Mouse (Mus musculus) embryonic facial prominence, embryonic 13.5 days (tissue): ENCODE measurements around the gene 1600012H06Rik. TPM values are rescaled to one million over a fixed set of nuclear protein-coding genes. Genes with fewer than 3 reads are reported as not detected.
"Not testable (repeated sequence)": the region's sequence is repeated elsewhere in the genome, so short reads cannot be mapped to it uniquely, and the experiment has no call there.

Source experiments
- ATAC-seq: fragments of 200-750 bp; cut with Nextera tagmentation; 2 replicates; pipeline ENCODE4 v1.8.0; 2017; ENCODE audit warnings: low read depth; ENCODE audit not compliant: insufficient number of reproducible peaks, insufficient read depth, low FRiP score, low TSS enrichment
- H3K27ac ChIP-seq: fragments of 300-500 bp; sonication (generic); 2 replicates; pipeline ENCODE4 v1.5.1; 2015; ENCODE audit warnings: moderate library complexity, mild to moderate bottlenecking, inconsistent platforms
- H3K27me3 ChIP-seq: fragments of 300-500 bp; sonication (generic); 2 replicates; pipeline ENCODE4 v1.6.1; 2015; ENCODE audit warnings: mild to moderate bottlenecking, inconsistent platforms
- H3K36me3 ChIP-seq: fragments of 300-500 bp; sonication (generic); 2 replicates; pipeline ENCODE4 v1.6.1; 2015; ENCODE audit warnings: mild to moderate bottlenecking, inconsistent platforms
- H3K4me1 ChIP-seq: fragments of 300-500 bp; sonication (generic); 2 replicates; pipeline ENCODE4 v1.6.1; 2015; ENCODE audit warnings: inconsistent platforms
- H3K4me2 ChIP-seq: fragments of 300-500 bp; sonication (generic); 2 replicates; pipeline ENCODE4 v1.6.1; 2015; ENCODE audit warnings: moderate library complexity, mild to moderate bottlenecking, inconsistent platforms
- H3K4me3 ChIP-seq: fragments of 300-500 bp; sonication (generic); 2 replicates; pipeline ENCODE4 v1.5.1; 2015; ENCODE audit warnings: mild to moderate bottlenecking, inconsistent platforms
- H3K9ac ChIP-seq: fragments of 300-500 bp; sonication (generic); 2 replicates; pipeline ENCODE4 v1.6.1; 2015; ENCODE audit warnings: mild to moderate bottlenecking, inconsistent platforms
- H3K9me3 ChIP-seq: fragments of 300-500 bp; sonication (generic); 2 replicates; pipeline ENCODE4 v1.6.1; 2016; ENCODE audit warnings: inconsistent platforms
- WGBS: fragments of 180-500 bp; shearing (Covaris S2); methylation state at CpG from one replicate; pipeline ENCODE4 v1.1.7; 2015; ENCODE audit warnings: mixed read lengths; 5-methylcytosine and 5-hydroxymethylcytosine counted together
- polyA plus RNA-seq: library from polyadenylated mRNA; unstranded; fragments of >200 nt; fragmentation: Nextera tagmentation; extraction: Ambion mirVana; gene quantifications from 2 replicates; pipeline ENCODE4 v1.2.1, GENCODE M21; 2015

Gene 1600012H06Rik
- 32.7 and 32.8 TPM in 2 replicates for polyA plus RNA-seq

- H3K36me3 ChIP-seq: peaks cover 19% of the 10 kb centered on the region
- no peaks in the 10 kb centered on the region for H3K27me3 ChIP-seq
- H3K9ac ChIP-seq: peak within 1 kb of the TSS; percentile 85
- peaks cover 19% of the 10 kb centered on the region for H3K4me1 ChIP-seq
- ATAC-seq: peak; percentile 96
- H3K4me3 ChIP-seq: peak within 1 kb of the TSS; percentile 82
- peak within 1 kb of the TSS; percentile 95 for H3K4me2 ChIP-seq
- peak within 1 kb of the TSS; percentile 66 for H3K27ac ChIP-seq
- WGBS: under 1% methylated on average over 54 of the region's 54 CpGs
- H3K9me3 ChIP-seq: no peaks in the 10 kb centered on the region
Measured at GRCm38 (mm10) chr17:14943009-14943728, at the start of gene 1600012H06Rik, which contains the start of gene Wdr27. Gene 1600012H06Rik, plus strand, starts transcription at chr17:14943184. Gene Wdr27, minus strand, starts transcription at chr17:14943158.

GRCm38 (mm10) chr17:14895058-14895457 is 47.9 kb upstream of the 1600012H06Rik start:
- not testable (repeated sequence) for H3K9me3 ChIP-seq, H3K9ac ChIP-seq, H3K4me2 ChIP-seq, ATAC-seq, H3K4me1 ChIP-seq, H3K36me3 ChIP-seq, H3K4me3 ChIP-seq, H3K27me3 ChIP-seq, H3K27ac ChIP-seq

GRCm38 (mm10) chr17:14898972-14899371 is 44.0 kb upstream of the 1600012H06Rik start:
- no peak for ATAC-seq
- WGBS: 90% methylated on average over 1 of the region's 1 CpGs

GRCm38 (mm10) chr17:14903212-14903611 is 39.8 kb upstream of the 1600012H06Rik start:
- no peak for ATAC-seq
- no peak overlapping the region for H3K4me2 ChIP-seq
- no peak overlapping the region for H3K27ac ChIP-seq
- no peaks in the 10 kb centered on the region for H3K9me3 ChIP-seq
- 0 out of 2 replicates have a peak, but pooled peaks cover 6% of the 10 kb centered on the region for H3K4me1 ChIP-seq
- 88% methylated on average over 3 of the region's 3 CpGs for WGBS
- no peak overlapping the region for H3K9ac ChIP-seq
- no peak overlapping the region for H3K4me3 ChIP-seq
- no peaks in the 10 kb centered on the region for H3K36me3 ChIP-seq
- peaks cover 4% of the 10 kb centered on the region; the same call in 1 of the 2 replicates for H3K27me3 ChIP-seq

More at GRCm38 (mm10) chr17:14898972-14899371, 44.0 kb upstream of the 1600012H06Rik start:
- Histone ChIP-seq H3K9me3 (no peaks in the 10 kb centered on the region), H3K27ac (no peak overlapping the region), H3K36me3 (no peaks in the 10 kb centered on the region), H3K4me2 (no peak overlapping the region), H3K4me1 (no peaks in the 10 kb centered on the region), H3K9ac (no peak overlapping the region), H3K27me3 (no peaks in the 10 kb centered on the region), H3K4me3 (no peak overlapping the region)

DNA sequence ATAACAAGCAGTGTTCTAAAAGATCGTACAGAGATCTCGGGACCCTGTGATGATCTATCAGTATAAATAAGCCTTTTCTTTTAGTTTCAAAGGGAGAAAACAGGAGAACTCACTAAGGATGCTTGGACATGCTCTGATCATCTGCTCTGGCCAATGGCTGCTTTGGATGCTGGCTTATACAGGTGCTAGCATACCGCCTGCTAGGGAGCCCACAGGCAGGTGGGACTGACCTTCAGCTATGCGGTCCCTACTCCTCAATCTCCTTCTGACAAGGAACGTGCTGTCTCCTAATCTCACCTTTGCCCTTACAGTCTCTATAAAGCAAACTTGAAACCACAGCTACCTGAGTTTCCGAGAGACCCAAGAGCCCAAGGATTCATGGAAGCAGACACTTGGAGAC is 38.8 kb upstream of the 1600012H06Rik start:
- no peak for ATAC-seq
- H3K4me3 ChIP-seq: no peak overlapping the region
- H3K27me3 ChIP-seq: peaks cover 4% of the 10 kb centered on the region; the same call in 1 of the 2 replicates
- 0 out of 2 replicates have a peak overlapping the region, but pooled peaks have one; percentile 32 for H3K9ac ChIP-seq
- 86% methylated on average over 6 of the region's 6 CpGs for WGBS
- H3K4me2 ChIP-seq: no peak overlapping the region
- no peaks in the 10 kb centered on the region for H3K9me3 ChIP-seq
- 0 out of 2 replicates have a peak, but pooled peaks cover 6% of the 10 kb centered on the region for H3K4me1 ChIP-seq
- no peaks in the 10 kb centered on the region for H3K36me3 ChIP-seq
- H3K27ac ChIP-seq: no peak overlapping the region

- H3K4me2 ChIP-seq: no peak overlapping the region
- 0 out of 2 replicates have a peak, but pooled peaks cover 6% of the 10 kb centered on the region for H3K4me1 ChIP-seq
- H3K36me3 ChIP-seq: no peaks in the 10 kb centered on the region
- no peaks in the 10 kb centered on the region for H3K9me3 ChIP-seq
- H3K9ac ChIP-seq: peak overlapping the region; percentile 32; the same call in 1 of the 2 replicates
- no peak overlapping the region for H3K4me3 ChIP-seq
- H3K27ac ChIP-seq: no peak overlapping the region
- peaks cover 4% of the 10 kb centered on the region; the same call in 1 of the 2 replicates for H3K27me3 ChIP-seq
- 0 out of 2 replicates have a peak, but pooled peaks have one; percentile 22 for ATAC-seq
- WGBS: 51% methylated on average over 7 of the region's 7 CpGs
Measured at GRCm38 (mm10) chr17:14904637-14905265, 38.2 kb upstream of the 1600012H06Rik start.

DNA sequence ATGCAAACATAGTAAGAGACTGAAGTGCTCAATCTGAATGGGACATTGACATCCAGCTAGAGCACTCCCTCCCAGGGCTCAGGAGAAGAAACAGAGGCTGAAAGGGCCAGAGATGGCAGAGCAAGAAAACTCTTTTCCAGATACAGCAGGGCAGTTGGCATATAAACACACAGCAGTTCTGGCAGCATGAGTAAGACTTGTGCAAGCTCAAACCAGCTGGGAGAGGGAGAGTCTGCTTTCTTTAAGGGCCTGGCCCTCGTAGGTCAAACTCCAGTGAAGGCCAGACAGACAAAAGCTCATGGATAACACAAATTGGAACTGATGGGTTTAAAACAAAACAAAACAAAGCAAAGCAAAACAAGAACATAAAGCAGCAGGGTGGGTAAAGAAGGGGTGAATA is 36.4 kb upstream of the 1600012H06Rik start:
- Histone ChIP-seq H3K36me3 (no peaks in the 10 kb centered on the region), H3K4me3 (no peak overlapping the region), H3K9ac (no peak overlapping the region), H3K4me2 (no peak overlapping the region), H3K27me3 (peaks cover 4% of the 10 kb centered on the region; the same call in 1 of the 2 replicates), H3K27ac (no peak overlapping the region), H3K9me3 (no peaks in the 10 kb centered on the region), H3K4me1 (0 out of 2 replicates have a peak, but pooled peaks cover 6% of the 10 kb centered on the region)
- ATAC-seq: no peak
- 34% methylated on average over 1 of the region's 1 CpGs for WGBS

GRCm38 (mm10) chr17:14907136-14907535 is 35.8 kb upstream of the 1600012H06Rik start:
- Histone ChIP-seq H3K36me3 (no peaks in the 10 kb centered on the region), H3K4me2 (no peak overlapping the region), H3K4me1 (0 out of 2 replicates have a peak, but pooled peaks cover 6% of the 10 kb centered on the region), H3K27ac (no peak overlapping the region), H3K9me3 (no peaks in the 10 kb centered on the region), H3K4me3 (no peak overlapping the region), H3K9ac (0 out of 2 replicates have a peak overlapping the region, but pooled peaks have one; percentile 16), H3K27me3 (peaks cover 4% of the 10 kb centered on the region; the same call in 1 of the 2 replicates)
- no peak for ATAC-seq
- 76% methylated on average over 12 of the region's 12 CpGs for WGBS

GRCm38 (mm10) chr17:14909331-14909730 is 33.7 kb upstream of the 1600012H06Rik start:
- no peak overlapping the region for H3K27ac ChIP-seq
- ATAC-seq: no peak

GRCm38 (mm10) chr17:14910771-14911170 is 32.2 kb upstream of the 1600012H06Rik start:
- no peak for ATAC-seq
- H3K27me3 ChIP-seq: peaks cover 4% of the 10 kb centered on the region; the same call in 1 of the 2 replicates
- WGBS: 90% methylated on average over 5 of the region's 5 CpGs
- no peaks in the 10 kb centered on the region for H3K36me3 ChIP-seq
- no peak overlapping the region for H3K9ac ChIP-seq
- H3K27ac ChIP-seq: no peak overlapping the region
- H3K4me2 ChIP-seq: no peak overlapping the region
- no peaks in the 10 kb centered on the region for H3K9me3 ChIP-seq
- H3K4me3 ChIP-seq: no peak overlapping the region
- H3K4me1 ChIP-seq: no peaks in the 10 kb centered on the region

More at GRCm38 (mm10) chr17:14909331-14909730, 33.7 kb upstream of the 1600012H06Rik start:
- Histone ChIP-seq H3K4me1 (0 out of 2 replicates have a peak, but pooled peaks cover 4% of the 10 kb centered on the region), H3K4me3 (no peak overlapping the region), H3K9ac (no peak overlapping the region), H3K9me3 (no peaks in the 10 kb centered on the region), H3K36me3 (no peaks in the 10 kb centered on the region), H3K4me2 (no peak overlapping the region), H3K27me3 (peaks cover 4% of the 10 kb centered on the region; the same call in 1 of the 2 replicates)
- 80% methylated on average over 5 of the region's 5 CpGs for WGBS

DNA sequence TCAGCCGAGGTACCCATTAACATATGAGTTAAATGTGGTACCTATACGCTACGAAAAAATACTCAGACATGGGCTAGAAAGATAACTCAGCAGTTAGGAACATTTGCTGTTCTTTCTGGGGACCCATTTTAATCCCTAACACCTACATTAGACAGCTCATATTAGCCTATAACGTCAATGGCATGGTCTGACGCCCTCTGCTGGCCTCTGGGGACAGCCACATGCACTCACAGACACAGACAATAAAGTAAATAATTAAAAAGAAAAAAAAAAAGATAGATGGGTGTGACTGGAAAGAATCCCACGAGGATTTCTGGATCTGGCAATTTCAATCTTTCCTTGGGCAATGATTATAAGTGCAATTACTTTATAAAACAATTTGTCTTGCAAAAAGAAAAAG is 30.6 kb upstream of the 1600012H06Rik start:
- Histone ChIP-seq H3K36me3 (no peaks in the 10 kb centered on the region), H3K27ac (no peak overlapping the region), H3K4me1 (no peaks in the 10 kb centered on the region), H3K4me3 (no peak overlapping the region), H3K27me3 (peaks cover 3% of the 10 kb centered on the region; the same call in 1 of the 2 replicates), H3K9me3 (no peaks in the 10 kb centered on the region), H3K9ac (no peak overlapping the region), H3K4me2 (no peak overlapping the region)
- WGBS: 51% methylated on average over 6 of the region's 6 CpGs
- no peak for ATAC-seq
